Mouse (Mus musculus): ENCODE results near the gene Wwox.
A peak's percentile ranks its signal among the peaks of the same experiment; 100 is the strongest.

Wwox gene

GRCm38 (mm10) chr8:115199204-115199603 lies 759.7 kb downstream of the Wwox start:
- DNase-seq: no peak

GRCm38 (mm10) chr8:115199616-115200150 lies 760.2 kb downstream of the Wwox start:
- no peak for DNase-seq

GRCm38 (mm10) chr8:115201726-115202125 lies 762.3 kb downstream of the Wwox start:
- DNase-seq: no peak

- DNase-seq: no peak
These were observed 768.0 kb downstream of the Wwox start for GRCm38 (mm10) chr8:115207480-115207879.

- DNase-seq: no peak
These were observed 769.1 kb downstream of the Wwox start for GRCm38 (mm10) chr8:115208415-115209192.

GRCm38 (mm10) chr8:115210014-115210413 lies 770.6 kb downstream of the Wwox start:
- DNase-seq: no peak

- DNase-seq: no peak
These were observed 773.7 kb downstream of the Wwox start for GRCm38 (mm10) chr8:115213126-115213525.

- DNase-seq: no peak
These were observed 775.4 kb downstream of the Wwox start for GRCm38 (mm10) chr8:115214870-115215269.

GRCm38 (mm10) chr8:115216801-115217200 lies 777.3 kb downstream of the Wwox start:
- DNase-seq: no peak

GRCm38 (mm10) chr8:115222545-115222944 lies 783.1 kb downstream of the Wwox start:
- no peak for DNase-seq

- DNase-seq: peak; percentile 34
These were observed 787.5 kb downstream of the Wwox start for GRCm38 (mm10) chr8:115226781-115227583.

GRCm38 (mm10) chr8:115228903-115229302 lies 789.4 kb downstream of the Wwox start:
- peak; percentile 47 for DNase-seq

GRCm38 (mm10) chr8:115234068-115234467 lies 794.6 kb downstream of the Wwox start:
- DNase-seq: peak; percentile 74

GRCm38 (mm10) chr8:115237596-115237995 lies 798.1 kb downstream of the Wwox start:
- DNase-seq: no peak

- DNase-seq: no peak
These were observed 804.1 kb downstream of the Wwox start for GRCm38 (mm10) chr8:115243465-115244027.

- no peak for DNase-seq
These were observed 810.4 kb downstream of the Wwox start for GRCm38 (mm10) chr8:115249688-115250366.

GRCm38 (mm10) chr8:115255550-115255949 lies 816.1 kb downstream of the Wwox start:
- DNase-seq: no peak

GRCm38 (mm10) chr8:115257417-115257816 lies 818.0 kb downstream of the Wwox start:
- no peak for DNase-seq

GRCm38 (mm10) chr8:115259806-115260205 lies 820.4 kb downstream of the Wwox start:
- no peak for DNase-seq

- no peak for DNase-seq
These were observed 827.7 kb downstream of the Wwox start for GRCm38 (mm10) chr8:115267196-115267595.

GRCm38 (mm10) chr8:115269601-115270000 lies 830.1 kb downstream of the Wwox start:
- DNase-seq: no peak

GRCm38 (mm10) chr8:115273976-115274375 lies 834.5 kb downstream of the Wwox start:
- no peak for DNase-seq

GRCm38 (mm10) chr8:115276281-115276680 lies 836.8 kb downstream of the Wwox start:
- DNase-seq: no peak

All from thymus, postnatal 14 days (tissue).